In genomic region chr16:17721822-17722460, GRCm38 (mm10) we compare ENCODE assay signal across 8 mouse cellular contexts. TPM values are rescaled to one million over a fixed set of nuclear protein-coding genes. Genes with fewer than 3 reads are reported as not detected.
DNase-seq lines count a peak whose midpoint lies in the region; ATAC-seq and TF ChIP-seq lines count a peak whose summit lies in the region.

No protein-coding gene starts in this region.

- peak overlapping the region; percentile 87 for H3K9ac ChIP-seq in heart, embryonic 16.5 days (ENCODE audit: low read length)
- H3K9ac ChIP-seq in embryonic facial prominence, embryonic 12.5 days, result peak overlapping the region; percentile 94

- DNase-seq in heart, adult 9 months (ENCODE audit: low spot score in 2 of 2), result no peak
- peak; percentile 4 to 10 for DNase-seq in B cell, adult 2 months
- DNase-seq in limb, embryonic 10.5 days (ENCODE audit: low spot score), result no peak
- no peak for DNase-seq in adrenal gland, postnatal 36 days
- DNase-seq in embryo, embryonic 10 days (ENCODE audit: low spot score), result no peak

- H3K4me3 ChIP-seq in heart, embryonic 16.5 days (ENCODE audit: low read length), result peak overlapping the region; percentile 72
- H3K4me3 ChIP-seq in embryonic facial prominence, embryonic 12.5 days, result peak overlapping the region; percentile 98
- H3K4me3 ChIP-seq in limb, embryonic 10.5 days, result peak overlapping the region; percentile 95
- H3K4me3 ChIP-seq in small intestine, adult 2 months (ENCODE audit: low read depth, low read length), result peak overlapping the region; percentile 71

- no peak for TF ChIP-seq CTCF in small intestine, adult 2 months (IDR thresholded peaks at IDR 0.05; ENCODE audit: extremely low read depth, insufficient read length, insufficient replicate concordance, low read depth, low read length)

- H3K9me3 ChIP-seq in heart, embryonic 16.5 days (replicated peaks; ENCODE audit: control insufficient read depth, low read length), result no peaks in the 10 kb centered on the region
- H3K9me3 ChIP-seq in embryonic facial prominence, embryonic 12.5 days, result no peaks in the 10 kb centered on the region
- no peaks in the 10 kb centered on the region for H3K9me3 ChIP-seq in limb, embryonic 10.5 days (replicated peaks)

- WGBS in heart, embryonic 16.5 days, result 3% methylated on average over 10 of the region's 10 CpGs
- 9% methylated on average over 10 of the region's 10 CpGs for WGBS in embryonic facial prominence, embryonic 12.5 days
- 8% methylated on average over 10 of the region's 10 CpGs for WGBS in limb, embryonic 10.5 days
- WGBS in small intestine, adult 2 months, result under 1% methylated on average over 10 of the region's 10 CpGs

- no peak for ATAC-seq in heart, embryonic 16.5 days (replicated peaks; ENCODE audit: extremely low read depth, insufficient read depth, low FRiP score)
- no peak for ATAC-seq in embryonic facial prominence, embryonic 12.5 days (ENCODE audit: insufficient number of reproducible peaks, insufficient read depth, low FRiP score, low TSS enrichment)

- no peaks in the 10 kb centered on the region for H3K36me3 ChIP-seq in heart, embryonic 16.5 days (ENCODE audit: control insufficient read depth, insufficient read depth)
- no peaks in the 10 kb centered on the region for H3K36me3 ChIP-seq in embryonic facial prominence, embryonic 12.5 days
- H3K36me3 ChIP-seq in limb, embryonic 10.5 days, result peaks cover 9% of the 10 kb centered on the region; the same call in 1 of the 2 replicates
- peaks cover 1% of the 10 kb centered on the region; the same call in 1 of the 2 replicates for H3K36me3 ChIP-seq in small intestine, adult 2 months (ENCODE audit: control insufficient read depth, insufficient read depth, low read length)

- H3K27ac ChIP-seq in heart, embryonic 16.5 days (ENCODE audit: low read length), result peak overlapping the region; percentile 75
- H3K27ac ChIP-seq in embryonic facial prominence, embryonic 12.5 days, result peak overlapping the region; percentile 83; the same call in 1 of the 2 replicates
- H3K27ac ChIP-seq in limb, embryonic 10.5 days, result peak overlapping the region; percentile 91
- H3K27ac ChIP-seq in small intestine, adult 2 months (ENCODE audit: insufficient read depth, low read depth, low read length), result peak overlapping the region; percentile 80

- H3K4me2 ChIP-seq in heart, embryonic 16.5 days (ENCODE audit: low read depth, low read length), result peak overlapping the region; percentile 86
- H3K4me2 ChIP-seq in embryonic facial prominence, embryonic 12.5 days (replicated peaks), result peak overlapping the region; percentile 94

- TF ChIP-seq POLR2A in small intestine, adult 2 months (IDR thresholded peaks at IDR 0.05; ENCODE audit: low read depth, low read length), result no peak

- H3K27me3 ChIP-seq in heart, embryonic 16.5 days (ENCODE audit: control insufficient read depth, insufficient read depth, low read length), result no peaks in the 10 kb centered on the region
- H3K27me3 ChIP-seq in embryonic facial prominence, embryonic 12.5 days, result no peaks in the 10 kb centered on the region
- no peaks in the 10 kb centered on the region for H3K27me3 ChIP-seq in limb, embryonic 10.5 days (ENCODE audit: low read depth, poor library complexity, severe bottlenecking)
- no peaks in the 10 kb centered on the region for H3K27me3 ChIP-seq in small intestine, adult 2 months (ENCODE audit: control insufficient read depth, insufficient read depth, low read length)

- peaks cover 18% of the 10 kb centered on the region for H3K4me1 ChIP-seq in heart, embryonic 16.5 days (ENCODE audit: control insufficient read depth, insufficient read depth, low read length)
- H3K4me1 ChIP-seq in embryonic facial prominence, embryonic 12.5 days, result peaks cover 12% of the 10 kb centered on the region
- H3K4me1 ChIP-seq in limb, embryonic 10.5 days, result peaks cover 16% of the 10 kb centered on the region
- peaks cover 7% of the 10 kb centered on the region for H3K4me1 ChIP-seq in small intestine, adult 2 months (ENCODE audit: control insufficient read depth, insufficient read depth, insufficient read length, low read length)

RNA-seq across cellular contexts. Expression of gene Med15, which starts 10.8 kb away (rescaled TPM):
- polyA plus RNA-seq in heart, embryonic 16.5 days (2015; fragmentation: Nextera tagmentation; extraction: Ambion mirVana), result 32.3 and 35.9 TPM in 2 replicates
- 44.5 and 48.2 TPM in 2 replicates for polyA plus RNA-seq in embryonic facial prominence, embryonic 12.5 days (2016; fragmentation: Nextera tagmentation; extraction: Ambion mirVana)
- 53.2 and 55.1 TPM in 2 replicates for polyA plus RNA-seq in limb, embryonic 10.5 days (2016; fragmentation: Nextera tagmentation; extraction: Ambion mirVana)
- polyA plus RNA-seq in small intestine, adult 2 months (2012; rRNA removed), result 101 and 194 TPM in 2 replicates
- total RNA-seq in adrenal gland, postnatal 36 days (2021), result 10 to 100 TPM; 52.9 to 60.5 TPM

RNA-seq across cellular contexts. Expression of gene Klhl22, which starts 37.5 kb away (rescaled TPM):
- 36.4 and 39.6 TPM in 2 replicates for polyA plus RNA-seq in heart, embryonic 16.5 days (2015; fragmentation: Nextera tagmentation; extraction: Ambion mirVana)
- polyA plus RNA-seq in embryonic facial prominence, embryonic 12.5 days (2016; fragmentation: Nextera tagmentation; extraction: Ambion mirVana), result 92.6 and 94.5 TPM in 2 replicates
- polyA plus RNA-seq in limb, embryonic 10.5 days (2016; fragmentation: Nextera tagmentation; extraction: Ambion mirVana), result 70.4 and 81.3 TPM in 2 replicates
- 34.8 and 60.9 TPM in 2 replicates for polyA plus RNA-seq in small intestine, adult 2 months (2012; rRNA removed)
- 10 to 100 TPM; 38.3 to 43.1 TPM for total RNA-seq in adrenal gland, postnatal 36 days (2021)

Comparison
In these comparisons a context has a peak if more than half of its experiments do, and no peak if none do; other contexts are left out.
1. DNase-seq: peak in B cell, adult 2 months (2 of 2); none in heart, adult 9 months (0 of 2), limb, embryonic 10.5 days (single experiment), adrenal gland, postnatal 36 days (0 of 2) and embryo, embryonic 10 days (single experiment).
2. Peak in every context shown above with its lines, with median percentiles within 50 percentile points of each other: H3K27ac ChIP-seq and H3K4me3 ChIP-seq.